Mouse (Mus musculus) thymus, postnatal 14 days (tissue): Measurements from ENCODE around the gene Klk11.

Source experiments
- DNase-seq: peaks from one replicate; pipeline ENCODE4 v3.0.0; 2021

The Klk11 gene

GRCm38 (mm10) chr7:43797333-43797769, 22.9 kb downstream of the Klk11 start, which contains the start of gene Klk8:
Gene Klk8 (plus strand): TSS chr7:43797577.
- DNase-seq, result peak; percentile 61

GRCm38 (mm10) chr7:43797844-43798462, 23.5 kb downstream of the Klk11 start:
- peak; percentile 48 for DNase-seq

GRCm38 (mm10) chr7:43799876-43800275, 25.5 kb downstream of the Klk11 start:
- no peak for DNase-seq

GRCm38 (mm10) chr7:43810994-43811393, 36.6 kb downstream of the Klk11 start, which contains the start of gene Klk7:
Gene Klk7 (plus strand): TSS chr7:43811294.
- no peak for DNase-seq

- DNase-seq, result no peak
Measured at GRCm38 (mm10) chr7:43815211-43815610, 40.8 kb downstream of the Klk11 start.

GRCm38 (mm10) chr7:43816746-43817145, 42.3 kb downstream of the Klk11 start:
- no peak for DNase-seq

GRCm38 (mm10) chr7:43821581-43821980, 47.2 kb downstream of the Klk11 start:
- DNase-seq, result no peak

GRCm38 (mm10) chr7:43824199-43824598, 49.8 kb downstream of the Klk11 start, which contains the start of gene Klk6:
Gene Klk6 (plus strand): TSS chr7:43824499.
- DNase-seq, result no peak

GRCm38 (mm10) chr7:43826056-43826455, 51.7 kb downstream of the Klk11 start:
- DNase-seq, result no peak

- DNase-seq, result no peak
Measured at GRCm38 (mm10) chr7:43827706-43828105, 53.3 kb downstream of the Klk11 start.
